Mouse (Mus musculus): Measurements from ENCODE around the gene Bace2.
A peak's percentile ranks its signal among the peaks of the same experiment; 100 is the strongest.

The Bace2 gene

GRCm38 (mm10) chr16:97402213-97402785 is 45.8 kb downstream of the Bace2 start:
- DNase-seq = no peak

GRCm38 (mm10) chr16:97405476-97406012 is 49.0 kb downstream of the Bace2 start:
- DNase-seq = no peak

GRCm38 (mm10) chr16:97417896-97418542 is 61.5 kb downstream of the Bace2 start:
- peak; percentile 47 for DNase-seq

GRCm38 (mm10) chr16:97418749-97419453 is 62.4 kb downstream of the Bace2 start:
- DNase-seq = peak; percentile 52

GRCm38 (mm10) chr16:97421671-97422070 is 65.1 kb downstream of the Bace2 start:
- DNase-seq = no peak

GRCm38 (mm10) chr16:97423627-97424026 is 67.1 kb downstream of the Bace2 start:
- no peak for DNase-seq

GRCm38 (mm10) chr16:97428026-97428425 is 71.5 kb downstream of the Bace2 start:
- DNase-seq = no peak

- DNase-seq = no peak
Measured at GRCm38 (mm10) chr16:97430091-97430490, 73.5 kb downstream of the Bace2 start.

GRCm38 (mm10) chr16:97431328-97431727 is 74.8 kb downstream of the Bace2 start:
- no peak for DNase-seq

- no peak for DNase-seq
Measured at GRCm38 (mm10) chr16:97434206-97434605, 77.7 kb downstream of the Bace2 start.

- no peak for DNase-seq
Measured at GRCm38 (mm10) chr16:97437448-97438056, 81.0 kb downstream of the Bace2 start.

- no peak for DNase-seq
Measured at GRCm38 (mm10) chr16:97438191-97438590, 81.6 kb downstream of the Bace2 start.

GRCm38 (mm10) chr16:97441967-97442366 is 85.4 kb downstream of the Bace2 start:
- DNase-seq = no peak

GRCm38 (mm10) chr16:97443670-97444263 is 87.2 kb downstream of the Bace2 start:
- DNase-seq = no peak

GRCm38 (mm10) chr16:97447386-97447785 is 90.8 kb downstream of the Bace2 start:
- no peak for DNase-seq

- DNase-seq = no peak
Measured at GRCm38 (mm10) chr16:97459831-97460230, 103.3 kb downstream of the Bace2 start.

- DNase-seq = no peak
Measured at GRCm38 (mm10) chr16:97461271-97461670, 104.7 kb downstream of the Bace2 start.

- no peak for DNase-seq
Measured at GRCm38 (mm10) chr16:97462481-97463181, 106.1 kb downstream of the Bace2 start, which contains the start of gene Mx1. Gene Mx1, minus strand, starts transcription at chr16:97462907.

GRCm38 (mm10) chr16:97466182-97466957 is 109.8 kb downstream of the Bace2 start:
- DNase-seq = no peak

- DNase-seq = no peak
Measured at GRCm38 (mm10) chr16:97467472-97467871, 110.9 kb downstream of the Bace2 start.

- no peak for DNase-seq
Measured at GRCm38 (mm10) chr16:97467993-97468791, 111.7 kb downstream of the Bace2 start.

Data from right cerebral cortex, postnatal 4 days (tissue).